In the genomic region with DNA sequence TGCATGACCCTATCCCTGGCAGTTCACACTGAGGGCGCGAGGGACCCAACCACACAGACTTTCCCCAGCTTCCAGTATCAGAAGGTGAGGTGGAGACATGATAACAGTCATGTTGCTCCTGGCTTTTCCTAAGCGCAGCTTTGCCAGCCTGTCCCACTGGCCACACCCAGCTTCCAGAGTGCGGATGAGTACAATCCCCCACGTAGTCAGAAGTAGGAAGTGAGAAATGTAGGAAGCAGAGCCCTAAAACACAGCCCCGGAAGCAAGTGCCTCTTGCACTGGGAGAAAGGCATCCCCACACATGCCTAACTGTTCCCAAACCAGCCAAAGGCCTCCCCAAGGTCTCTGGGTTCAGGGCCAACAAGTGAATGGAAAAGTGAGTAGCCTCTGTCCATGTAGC, we compare ENCODE assay signal across 23 mouse cellular contexts.
DNase-seq lines count a peak whose midpoint lies in the region; ATAC-seq and TF ChIP-seq lines count a peak whose summit lies in the region.
"Had no signal": no experiment of that assay in that cellular context is flagged by ENCODE, and none has a peak within 500 bp of the region (broad histone marks: within the 10 kb centered on the region; RNA-seq: fewer than 3 reads in every experiment).

No protein-coding gene starts in this region.

- no peak for DNase-seq in layer of hippocampus, adult 2 months (ENCODE audit: low spot score in 2 of 2)
- no peak for DNase-seq in layer of hippocampus, adult 9-11 months
- peak; percentile 64 for DNase-seq in right cerebral cortex, adult 18-20 months
- no peak for DNase-seq in right cerebral cortex, postnatal 4 days
- DNase-seq: adrenal gland, adult 8-10 months; cerebellum, adult 18-20 months; cerebellum, postnatal 25 days; gastrocnemius, adult 2 months; heart, postnatal 4 days; kidney, adult 11 months; kidney, postnatal 36 days; lung, postnatal 4 days; thymus, postnatal 25 days had no signal

- no peaks in the 10 kb centered on the region for H3K27me3 ChIP-seq in forebrain, embryonic 13.5 days
- H3K27me3 ChIP-seq in forebrain, embryonic 12.5 days, result no peaks in the 10 kb centered on the region
- H3K27me3 ChIP-seq: embryonic facial prominence, embryonic 13.5 days; kidney, embryonic 15.5 days; stomach, embryonic 15.5 days had no signal

- 0 out of 2 replicates have a peak overlapping the region, but pooled peaks have one; percentile 18 for H3K4me2 ChIP-seq in forebrain, embryonic 13.5 days
- H3K4me2 ChIP-seq in forebrain, embryonic 12.5 days, result no peak overlapping the region
- H3K4me2 ChIP-seq: embryonic facial prominence, embryonic 13.5 days; kidney, embryonic 15.5 days; stomach, embryonic 15.5 days had no signal

- TF ChIP-seq CTCF in layer of hippocampus, adult 2 months (conservative IDR thresholded peaks at IDR 0.05), result no peak

- 93% methylated on average over 6 of the region's 6 CpGs for WGBS in forebrain, embryonic 13.5 days
- 94% methylated on average over 6 of the region's 6 CpGs for WGBS in forebrain, embryonic 12.5 days

- no peaks in the 10 kb centered on the region for H3K36me3 ChIP-seq in forebrain, embryonic 13.5 days (ENCODE audit: poor library complexity, severe bottlenecking)
- H3K36me3 ChIP-seq in forebrain, embryonic 12.5 days (replicated peaks), result no peaks in the 10 kb centered on the region
- H3K36me3 ChIP-seq: embryonic facial prominence, embryonic 13.5 days; heart, embryonic 10.5 days; kidney, embryonic 15.5 days; stomach, embryonic 15.5 days had no signal

- H3K9ac ChIP-seq in forebrain, embryonic 13.5 days, result no peak overlapping the region; the same call in 1 of the 2 replicates
- no peak overlapping the region for H3K9ac ChIP-seq in forebrain, embryonic 12.5 days
- H3K9ac ChIP-seq: embryonic facial prominence, embryonic 13.5 days; kidney, embryonic 15.5 days; stomach, embryonic 15.5 days had no signal

- no peak overlapping the region for H3K27ac ChIP-seq in forebrain, embryonic 13.5 days
- no peak overlapping the region for H3K27ac ChIP-seq in forebrain, embryonic 12.5 days
- peak overlapping the region; percentile 93 for H3K27ac ChIP-seq in layer of hippocampus, adult 2 months
- H3K27ac ChIP-seq: embryonic facial prominence, embryonic 13.5 days; gastrocnemius, adult 2 months; heart, embryonic 10.5 days; kidney, embryonic 15.5 days; stomach, embryonic 15.5 days had no signal

- peaks cover 17% of the 10 kb centered on the region for H3K4me1 ChIP-seq in forebrain, embryonic 13.5 days
- peaks cover 13% of the 10 kb centered on the region for H3K4me1 ChIP-seq in forebrain, embryonic 12.5 days
- H3K4me1 ChIP-seq: heart, embryonic 10.5 days; kidney, embryonic 15.5 days; stomach, embryonic 15.5 days had no signal

- H3K4me3 ChIP-seq in forebrain, embryonic 13.5 days, result no peak overlapping the region
- H3K4me3 ChIP-seq in forebrain, embryonic 12.5 days (replicated peaks), result no peak overlapping the region
- H3K4me3 ChIP-seq in layer of hippocampus, adult 2 months, result peak overlapping the region; percentile 13; the same call in 1 of the 2 replicates
- H3K4me3 ChIP-seq: embryonic facial prominence, embryonic 13.5 days; erythroblast, embryonic 14.5 days; gastrocnemius, adult 2 months; heart, embryonic 10.5 days; kidney, embryonic 15.5 days; myocyte; stomach, embryonic 15.5 days had no signal

- no peaks in the 10 kb centered on the region for H3K9me3 ChIP-seq in forebrain, embryonic 13.5 days (replicated peaks)
- H3K9me3 ChIP-seq in forebrain, embryonic 12.5 days, result no peaks in the 10 kb centered on the region
- H3K9me3 ChIP-seq: embryonic facial prominence, embryonic 13.5 days; heart, embryonic 10.5 days; kidney, embryonic 15.5 days; stomach, embryonic 15.5 days had no signal

- no peak for ATAC-seq in forebrain, embryonic 13.5 days
- no peak for ATAC-seq in forebrain, embryonic 12.5 days (ENCODE audit: low FRiP score)
- ATAC-seq in inflammation-experienced regulatory T-cells, adult 6 months, result no peak
- ATAC-seq: activated CD4-positive, CD25-positive, alpha-beta regulatory T cell, adult 4 months had no signal
